Mouse (Mus musculus): ENCODE measurements at regions not wholly inside any gene's neighbourhood (a gene's known extent, or its start where the extent isn't known, plus 50 kb on each side); places are given as distances from the start of the nearest gene placed in this dataset.

- TF ChIP-seq CTCF (IDR thresholded peaks at IDR 0.05; ENCODE audit: extremely low read depth, insufficient read length, insufficient replicate concordance, low read depth, low read length) (no peak), POLR2A (IDR thresholded peaks at IDR 0.05; ENCODE audit: low read depth, low read length) (no peak)
Measured at GRCm38 (mm10) chr4:64952651-64953050, 171.3 kb upstream of the Pappa start.
